Mouse (Mus musculus): ENCODE measurements around the gene Chd8. TPM values are rescaled to one million over a fixed set of nuclear protein-coding genes. Genes with fewer than 3 reads are reported as not detected.

Chd8 gene
- polyA plus RNA-seq, 1 experiment: 19.6 TPM

DNA sequence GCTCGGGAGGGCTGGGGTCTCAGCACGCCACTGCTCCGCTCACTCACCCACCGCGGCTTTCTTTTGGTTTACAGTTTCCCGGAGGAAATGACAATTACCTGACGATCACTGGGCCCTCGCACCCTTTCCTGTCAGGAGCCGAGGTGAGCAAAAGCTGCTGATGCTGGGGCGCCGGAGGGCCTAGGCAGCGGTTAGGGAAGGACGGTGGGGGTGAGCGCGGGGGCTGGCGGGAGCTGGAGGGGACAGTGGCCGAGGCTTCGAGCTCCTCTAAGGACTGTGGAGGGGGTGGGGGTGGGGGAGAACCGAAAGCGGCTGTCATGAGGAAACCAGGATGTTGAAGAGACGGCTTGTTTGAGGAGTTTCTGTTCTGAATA is 22.2 kb upstream of the Chd8 start:
- TF ChIP-seq POLR2A (IDR thresholded peaks at IDR 0.05; ENCODE audit: low read depth, low read length) (no peak), CTCF (IDR thresholded peaks at IDR 0.05; ENCODE audit: extremely low read depth, insufficient read length, insufficient replicate concordance, low read depth, low read length) (no peak)
- no peaks in the 10 kb centered on the region for H3K36me3 ChIP-seq (ENCODE audit: control insufficient read depth, insufficient read depth, low read length)
- H3K27ac ChIP-seq (ENCODE audit: insufficient read depth, low read depth, low read length): peak overlapping the region; percentile 77
- 0 out of 2 replicates have a peak, but pooled peaks cover 3% of the 10 kb centered on the region for H3K4me1 ChIP-seq (ENCODE audit: control insufficient read depth, insufficient read depth, insufficient read length, low read length)
- peak overlapping the region; percentile 99 for H3K4me3 ChIP-seq (ENCODE audit: low read depth, low read length)
- WGBS: 1% methylated on average over 21 of the region's 21 CpGs
- H3K27me3 ChIP-seq (ENCODE audit: control insufficient read depth, insufficient read depth, low read length): no peaks in the 10 kb centered on the region

DNA sequence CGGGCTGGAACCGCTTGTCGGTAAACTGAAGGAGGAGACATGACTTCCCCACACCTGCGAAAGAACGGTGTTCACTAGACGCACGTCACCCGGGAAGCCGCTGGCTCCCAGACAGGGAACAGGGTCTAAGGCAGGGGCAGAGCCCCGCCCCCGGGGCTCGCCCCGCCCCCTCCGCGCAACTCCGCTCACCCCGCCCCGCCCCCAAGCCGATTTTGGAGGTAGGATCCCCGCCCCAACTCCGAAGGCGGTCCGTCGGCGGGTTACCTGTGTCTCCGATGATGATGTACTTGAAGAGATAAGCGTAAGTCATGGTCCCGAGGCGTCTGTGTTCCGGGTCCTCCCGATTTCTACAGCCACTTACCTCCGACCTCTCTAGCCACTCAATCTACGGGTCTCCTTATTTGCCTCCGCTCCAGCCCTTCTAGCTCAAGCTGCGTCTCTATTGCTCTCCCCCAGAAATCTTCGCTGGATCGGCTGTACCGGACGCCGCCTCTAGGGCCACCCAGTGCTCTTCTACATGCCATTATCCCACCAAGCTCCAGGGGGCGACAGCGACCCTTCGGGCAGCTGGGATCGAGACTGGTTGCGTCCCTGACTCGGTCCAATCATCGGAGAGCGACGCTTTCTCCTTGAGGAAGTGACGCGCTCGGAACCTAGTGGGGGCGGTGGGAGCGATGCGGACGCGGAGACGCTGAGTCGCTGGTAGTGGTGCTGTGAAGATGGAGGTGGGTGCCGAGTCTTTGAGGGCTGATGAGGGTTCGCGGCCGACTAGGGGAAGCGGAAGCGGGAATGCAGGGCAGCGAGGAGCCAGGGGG is 21.6 kb upstream of the Chd8 start, which contains the start of the genes Tox4 and Rab2b:
Gene Tox4, plus strand, starts transcription at position 215 of the 815 bp plus-strand sequence.
Gene Rab2b, minus strand, starts transcription at position 614 of the 815 bp plus-strand sequence.
- under 1% methylated on average over 66 of the region's 66 CpGs for WGBS

DNA sequence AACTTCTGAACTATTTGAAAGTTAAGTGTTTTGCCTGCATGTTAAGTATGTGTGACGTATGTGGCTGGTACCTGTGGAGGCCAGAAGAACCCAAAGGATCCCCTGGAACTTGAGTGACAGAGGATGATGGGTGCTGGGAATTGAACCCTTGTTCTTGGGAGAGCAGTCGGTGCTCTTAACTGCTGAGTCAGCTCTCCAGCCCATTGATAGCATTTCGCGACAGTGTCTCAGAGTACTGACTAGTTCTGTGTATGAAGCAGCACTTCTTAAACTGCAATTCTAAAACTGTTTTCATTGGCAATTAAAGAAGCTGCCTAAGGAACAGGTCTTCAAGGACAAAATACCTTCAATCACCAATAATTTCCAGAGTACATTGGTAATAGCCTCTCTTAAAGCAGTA is 19.6 kb upstream of the Chd8 start:
- no peak for TF ChIP-seq POLR2A (IDR thresholded peaks at IDR 0.05; ENCODE audit: low read depth, low read length)
- TF ChIP-seq CTCF (IDR thresholded peaks at IDR 0.05; ENCODE audit: extremely low read depth, insufficient read length, insufficient replicate concordance, low read depth, low read length): no peak
- Histone ChIP-seq H3K4me1 (ENCODE audit: control insufficient read depth, insufficient read depth, insufficient read length, low read length) (0 out of 2 replicates have a peak, but pooled peaks cover 3% of the 10 kb centered on the region), H3K4me3 (ENCODE audit: low read depth, low read length) (no peak overlapping the region), H3K27ac (ENCODE audit: insufficient read depth, low read depth, low read length) (no peak overlapping the region), H3K36me3 (ENCODE audit: control insufficient read depth, insufficient read depth, low read length) (peaks cover 6% of the 10 kb centered on the region), H3K27me3 (ENCODE audit: control insufficient read depth, insufficient read depth, low read length) (no peaks in the 10 kb centered on the region)
- 92% methylated on average over 4 of the region's 4 CpGs for WGBS

More for the DNA sequence above, 21.6 kb upstream of the Chd8 start, which contains the start of the genes Tox4 and Rab2b:
- Histone ChIP-seq H3K4me1 (ENCODE audit: control insufficient read depth, insufficient read depth, insufficient read length, low read length) (0 out of 2 replicates have a peak, but pooled peaks cover 3% of the 10 kb centered on the region), H3K36me3 (ENCODE audit: control insufficient read depth, insufficient read depth, low read length) (peaks cover 1% of the 10 kb centered on the region; the same call in 1 of the 2 replicates), H3K27ac (ENCODE audit: insufficient read depth, low read depth, low read length) (peak within 1 kb of the TSS; percentile 77), H3K4me3 (ENCODE audit: low read depth, low read length) (peak within 1 kb of the TSS; percentile 99), H3K27me3 (ENCODE audit: control insufficient read depth, insufficient read depth, low read length) (no peaks in the 10 kb centered on the region)
- TF ChIP-seq CTCF (IDR thresholded peaks at IDR 0.05; ENCODE audit: extremely low read depth, insufficient read length, insufficient replicate concordance, low read depth, low read length) (peak; percentile 99), POLR2A (IDR thresholded peaks at IDR 0.05; ENCODE audit: low read depth, low read length) (peak; percentile 71; the same call in 1 of the 2 replicates)

GRCm38 (mm10) chr14:52272781-52273180 is 15.2 kb upstream of the Chd8 start:
- no peak for TF ChIP-seq POLR2A (IDR thresholded peaks at IDR 0.05; ENCODE audit: low read depth, low read length)
- no peak for TF ChIP-seq CTCF (IDR thresholded peaks at IDR 0.05; ENCODE audit: extremely low read depth, insufficient read length, insufficient replicate concordance, low read depth, low read length)
- WGBS: 64% methylated on average over 3 of the region's 3 CpGs
- no peak overlapping the region for H3K4me3 ChIP-seq (ENCODE audit: low read depth, low read length)
- H3K36me3 ChIP-seq (ENCODE audit: control insufficient read depth, insufficient read depth, low read length): peaks cover 6% of the 10 kb centered on the region
- H3K27ac ChIP-seq (ENCODE audit: insufficient read depth, low read depth, low read length): no peak overlapping the region
- no peaks in the 10 kb centered on the region for H3K4me1 ChIP-seq (ENCODE audit: control insufficient read depth, insufficient read depth, insufficient read length, low read length)
- no peaks in the 10 kb centered on the region for H3K27me3 ChIP-seq (ENCODE audit: control insufficient read depth, insufficient read depth, low read length)

GRCm38 (mm10) chr14:52256311-52257175 is 1.0 kb downstream of the Chd8 start:
- peak overlapping the region; percentile 70 for H3K27ac ChIP-seq (ENCODE audit: insufficient read depth, low read depth, low read length)
- TF ChIP-seq CTCF (IDR thresholded peaks at IDR 0.05; ENCODE audit: extremely low read depth, insufficient read length, insufficient replicate concordance, low read depth, low read length) (no peak), POLR2A (IDR thresholded peaks at IDR 0.05; ENCODE audit: low read depth, low read length) (no peak)
- H3K4me3 ChIP-seq (ENCODE audit: low read depth, low read length): peak overlapping the region; percentile 76
- no peaks in the 10 kb centered on the region for H3K27me3 ChIP-seq (ENCODE audit: control insufficient read depth, insufficient read depth, low read length)
- no peaks in the 10 kb centered on the region for H3K36me3 ChIP-seq (ENCODE audit: control insufficient read depth, insufficient read depth, low read length)
- peaks cover 6% of the 10 kb centered on the region; the same call in 1 of the 2 replicates for H3K4me1 ChIP-seq (ENCODE audit: control insufficient read depth, insufficient read depth, insufficient read length, low read length)
- WGBS: 4% methylated on average over 18 of the region's 18 CpGs

DNA sequence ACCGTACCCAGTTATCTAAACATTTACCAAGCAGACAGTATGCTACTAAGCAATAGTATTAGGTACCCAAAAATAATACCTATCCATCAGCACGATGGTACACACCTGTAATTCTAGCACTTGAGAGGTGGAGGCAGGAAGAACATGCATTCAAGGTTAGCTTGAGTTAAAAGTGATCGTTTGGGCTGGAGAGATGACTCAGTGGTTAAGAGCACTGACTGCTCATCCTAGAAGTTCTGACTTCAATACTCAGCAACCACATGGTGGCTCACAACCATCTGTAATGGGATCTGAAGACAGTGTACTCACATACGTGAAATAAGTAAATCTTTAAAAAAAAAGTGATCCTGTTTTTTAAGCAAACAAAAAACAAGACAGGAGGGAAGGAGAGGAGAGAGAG is 11.5 kb downstream of the Chd8 start:
- no peaks in the 10 kb centered on the region for H3K27me3 ChIP-seq (ENCODE audit: control insufficient read depth, insufficient read depth, low read length)
- H3K27ac ChIP-seq (ENCODE audit: insufficient read depth, low read depth, low read length): no peak overlapping the region
- H3K36me3 ChIP-seq (ENCODE audit: control insufficient read depth, insufficient read depth, low read length): no peaks in the 10 kb centered on the region
- TF ChIP-seq POLR2A (IDR thresholded peaks at IDR 0.05; ENCODE audit: low read depth, low read length) (no peak), CTCF (IDR thresholded peaks at IDR 0.05; ENCODE audit: extremely low read depth, insufficient read length, insufficient replicate concordance, low read depth, low read length) (no peak)
- no peak overlapping the region for H3K4me3 ChIP-seq (ENCODE audit: low read depth, low read length)
- H3K4me1 ChIP-seq (ENCODE audit: control insufficient read depth, insufficient read depth, insufficient read length, low read length): peaks cover 4% of the 10 kb centered on the region
- WGBS: 66% methylated on average over 4 of the region's 4 CpGs

All from small intestine, adult 2 months (tissue).